Mouse (Mus musculus) lung, postnatal 0 days (tissue): ENCODE results near the gene Armh3.

Experiments used
- CTCF ChIP-seq: IDR thresholded peaks from 2 replicates; pipeline ENCODE4 v1.5.1; 2016; ENCODE audit warnings: antibody characterized with exemption, mild to moderate bottlenecking
- EP300 ChIP-seq: IDR thresholded peaks from 2 replicates; pipeline ENCODE4 v1.6.1; 2016; ENCODE audit warnings: antibody characterized with exemption, mild to moderate bottlenecking, control low read depth

GRCm38 (mm10) chr19:45882056-45882455, 116.2 kb downstream of the Armh3 start:
- TF ChIP-seq EP300 (no peak), CTCF (no peak)
